Mouse (Mus musculus) limb, embryonic 12.5 days (tissue): ENCODE data around the gene Enox1. TPM values are rescaled to one million over a fixed set of nuclear protein-coding genes. Genes with fewer than 3 reads are reported as not detected.

ENCODE experiments used
- ATAC-seq: fragments of 200-750 bp; cut with Nextera tagmentation; 2 replicates; pipeline ENCODE4 v1.8.0; 2017; ENCODE audit warnings: low read depth, moderate TSS enrichment; ENCODE audit not compliant: insufficient number of reproducible peaks, insufficient read depth, low FRiP score, low TSS enrichment
- H3K27ac ChIP-seq: fragments of 300-500 bp; sonication (generic); 2 replicates; pipeline ENCODE4 v1.5.1; 2016; ENCODE audit warnings: mild to moderate bottlenecking, moderate library complexity
- H3K27me3 ChIP-seq: fragments of 300-500 bp; sonication (generic); 2 replicates; pipeline ENCODE4 v1.6.1; 2016; ENCODE audit warnings: mild to moderate bottlenecking, moderate library complexity
- H3K36me3 ChIP-seq: fragments of 300-500 bp; sonication (generic); 2 replicates; pipeline ENCODE4 v1.6.1; 2016; ENCODE audit warnings: mild to moderate bottlenecking, moderate library complexity
- H3K4me1 ChIP-seq: fragments of 300-500 bp; sonication (generic); replicated peaks from 2 replicates; pipeline ENCODE4 v1.6.1; 2016
- H3K4me2 ChIP-seq: fragments of 300-500 bp; sonication (generic); 2 replicates; pipeline ENCODE4 v1.6.1; 2016; ENCODE audit warnings: mild to moderate bottlenecking, moderate library complexity
- H3K4me3 ChIP-seq: fragments of 300-500 bp; sonication (generic); replicated peaks from 2 replicates; pipeline ENCODE4 v1.5.1; 2016; ENCODE audit warnings: mild to moderate bottlenecking
- H3K9ac ChIP-seq: fragments of 300-500 bp; sonication (generic); replicated peaks from 2 replicates; pipeline ENCODE4 v1.6.1; 2016; ENCODE audit warnings: mild to moderate bottlenecking, moderate library complexity
- H3K9me3 ChIP-seq: fragments of 300-500 bp; sonication (generic); 2 replicates; pipeline ENCODE4 v1.6.1; 2016; ENCODE audit warnings: mild to moderate bottlenecking, moderate library complexity
- WGBS: fragments of 180-500 bp; shearing (Covaris S2); methylation state at CpG from one replicate; pipeline ENCODE4 v1.1.7; 2016; 5-methylcytosine and 5-hydroxymethylcytosine counted together
- polyA plus RNA-seq: library from polyadenylated mRNA; unstranded; fragments of >200 nt; fragmentation: Nextera tagmentation; extraction: Ambion mirVana; gene quantifications from 2 replicates; pipeline ENCODE4 v1.2.1, GENCODE M21; 2016

Enox1 gene
- polyA plus RNA-seq, 1 experiment from 2014 or later = 12.9 TPM

- Histone ChIP-seq H3K36me3 (no peaks in the 10 kb centered on the region), H3K4me3 (no peak overlapping the region), H3K9ac (no peak overlapping the region), H3K4me1 (peaks cover 8% of the 10 kb centered on the region), H3K4me2 (no peak overlapping the region), H3K9me3 (0 out of 2 replicates have a peak, but pooled peaks cover 11% of the 10 kb centered on the region), H3K27me3 (no peaks in the 10 kb centered on the region; the same call in 1 of the 2 replicates), H3K27ac (no peak overlapping the region)
- WGBS = 90% methylated on average over 14 of the region's 14 CpGs
- no peak for ATAC-seq
These were observed 439.9 kb downstream of the Enox1 start for GRCm38 (mm10) chr14:77596216-77597175.

- 54% methylated on average over 14 of the region's 14 CpGs for WGBS
These were observed 442.6 kb downstream of the Enox1 start for GRCm38 (mm10) chr14:77599016-77599704.

GRCm38 (mm10) chr14:77600773-77601172, 444.2 kb downstream of the Enox1 start:
- 0 out of 2 replicates have a peak, but pooled peaks cover 11% of the 10 kb centered on the region for H3K9me3 ChIP-seq
- H3K27ac ChIP-seq = no peak overlapping the region
- H3K9ac ChIP-seq = no peak overlapping the region
- H3K4me2 ChIP-seq = no peak overlapping the region
- H3K27me3 ChIP-seq = no peaks in the 10 kb centered on the region
- peaks cover 8% of the 10 kb centered on the region for H3K4me1 ChIP-seq
- ATAC-seq = no peak
- 84% methylated on average over 1 of the region's 1 CpGs for WGBS
- H3K36me3 ChIP-seq = no peaks in the 10 kb centered on the region
- H3K4me3 ChIP-seq = no peak overlapping the region

More at GRCm38 (mm10) chr14:77599016-77599704, 442.6 kb downstream of the Enox1 start:
- H3K27me3 ChIP-seq = no peaks in the 10 kb centered on the region; the same call in 1 of the 2 replicates
- peaks cover 8% of the 10 kb centered on the region for H3K4me1 ChIP-seq
- no peak overlapping the region for H3K9ac ChIP-seq
- no peak overlapping the region for H3K4me3 ChIP-seq
- no peak overlapping the region for H3K27ac ChIP-seq
- no peaks in the 10 kb centered on the region for H3K36me3 ChIP-seq
- no peak for ATAC-seq
- H3K9me3 ChIP-seq = 0 out of 2 replicates have a peak, but pooled peaks cover 11% of the 10 kb centered on the region
- no peak overlapping the region for H3K4me2 ChIP-seq

DNA sequence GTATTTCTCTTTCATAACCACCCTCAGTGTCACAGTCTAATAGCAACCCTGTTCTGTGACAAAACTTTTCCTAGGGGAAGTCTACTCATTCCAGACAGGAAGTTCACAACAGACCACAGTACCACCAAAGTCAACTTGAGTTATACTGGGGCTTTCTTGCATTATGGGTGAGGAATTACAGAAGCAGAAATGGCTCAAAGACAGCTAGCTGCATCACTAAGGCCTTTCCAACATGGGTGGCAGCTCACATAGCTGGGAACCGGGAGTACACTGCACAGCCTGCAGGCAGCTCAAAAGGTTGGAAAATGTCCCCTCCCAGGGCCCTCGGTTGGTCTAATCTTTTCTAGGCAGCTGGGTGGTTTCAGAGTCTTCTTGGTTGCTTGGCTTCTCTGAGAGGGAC, 444.9 kb downstream of the Enox1 start:
- ATAC-seq = no peak
- 0 out of 2 replicates have a peak, but pooled peaks cover 11% of the 10 kb centered on the region for H3K9me3 ChIP-seq
- no peak overlapping the region for H3K27ac ChIP-seq
- no peaks in the 10 kb centered on the region for H3K27me3 ChIP-seq
- peaks cover 8% of the 10 kb centered on the region for H3K4me1 ChIP-seq
- H3K36me3 ChIP-seq = no peaks in the 10 kb centered on the region
- no peak overlapping the region for H3K4me3 ChIP-seq
- no peak overlapping the region for H3K4me2 ChIP-seq
- WGBS = 85% methylated on average over 2 of the region's 2 CpGs
- H3K9ac ChIP-seq = no peak overlapping the region

DNA sequence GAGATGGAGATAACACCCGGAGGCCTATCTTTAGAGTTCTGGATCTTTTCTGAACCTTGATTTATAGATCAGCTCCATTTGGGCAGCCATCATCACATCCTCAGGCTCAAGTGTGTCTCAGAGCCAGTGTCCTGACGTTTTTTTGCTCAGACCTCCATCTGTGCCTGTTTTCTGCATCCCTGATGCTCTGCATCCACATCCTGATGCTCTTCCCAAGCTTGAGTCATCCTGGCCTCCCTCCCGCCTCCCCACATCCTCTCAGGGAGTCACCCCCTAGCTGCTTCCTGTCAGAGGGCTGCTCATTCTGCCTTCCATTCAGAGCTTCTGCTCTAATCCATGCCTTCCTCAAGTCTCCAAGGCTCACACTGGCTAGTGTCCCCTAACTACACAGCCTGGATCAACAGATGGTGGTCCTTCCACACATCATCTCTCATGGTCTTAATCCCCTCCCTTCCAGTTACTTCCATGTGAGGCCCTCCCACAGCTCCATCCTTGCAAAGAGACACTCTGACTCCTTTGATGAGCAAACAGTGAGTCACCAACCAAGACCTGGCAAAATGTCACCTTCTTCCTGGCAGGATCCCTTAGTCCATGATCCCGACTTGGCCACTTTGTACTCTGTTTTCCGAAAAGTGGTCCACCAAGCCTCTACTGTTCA, 451.7 kb downstream of the Enox1 start:
- Histone ChIP-seq H3K9ac (no peak overlapping the region), H3K9me3 (no peaks in the 10 kb centered on the region), H3K27me3 (no peaks in the 10 kb centered on the region), H3K27ac (no peak overlapping the region), H3K36me3 (no peaks in the 10 kb centered on the region), H3K4me2 (no peak overlapping the region), H3K4me3 (no peak overlapping the region), H3K4me1 (no peaks in the 10 kb centered on the region; the same call in 1 of the 2 replicates)
- 83% methylated on average over 5 of the region's 5 CpGs for WGBS
- no peak for ATAC-seq

GRCm38 (mm10) chr14:77615201-77615600, 458.6 kb downstream of the Enox1 start:
- Histone ChIP-seq H3K9ac (no peak overlapping the region), H3K4me1 (peaks cover 10% of the 10 kb centered on the region), H3K36me3 (no peaks in the 10 kb centered on the region), H3K4me2 (no peak overlapping the region), H3K27ac (no peak overlapping the region), H3K9me3 (no peaks in the 10 kb centered on the region), H3K27me3 (no peaks in the 10 kb centered on the region), H3K4me3 (no peak overlapping the region)
- ATAC-seq = no peak
- 92% methylated on average over 16 of the region's 16 CpGs for WGBS

GRCm38 (mm10) chr14:77617250-77617649, 460.7 kb downstream of the Enox1 start:
- Histone ChIP-seq H3K9ac (no peak overlapping the region), H3K4me1 (peaks cover 10% of the 10 kb centered on the region), H3K36me3 (no peaks in the 10 kb centered on the region), H3K4me2 (no peak overlapping the region), H3K9me3 (no peaks in the 10 kb centered on the region), H3K27ac (no peak overlapping the region), H3K4me3 (no peak overlapping the region), H3K27me3 (no peaks in the 10 kb centered on the region)
- ATAC-seq = no peak
- WGBS = 15% methylated on average over 6 of the region's 6 CpGs

DNA sequence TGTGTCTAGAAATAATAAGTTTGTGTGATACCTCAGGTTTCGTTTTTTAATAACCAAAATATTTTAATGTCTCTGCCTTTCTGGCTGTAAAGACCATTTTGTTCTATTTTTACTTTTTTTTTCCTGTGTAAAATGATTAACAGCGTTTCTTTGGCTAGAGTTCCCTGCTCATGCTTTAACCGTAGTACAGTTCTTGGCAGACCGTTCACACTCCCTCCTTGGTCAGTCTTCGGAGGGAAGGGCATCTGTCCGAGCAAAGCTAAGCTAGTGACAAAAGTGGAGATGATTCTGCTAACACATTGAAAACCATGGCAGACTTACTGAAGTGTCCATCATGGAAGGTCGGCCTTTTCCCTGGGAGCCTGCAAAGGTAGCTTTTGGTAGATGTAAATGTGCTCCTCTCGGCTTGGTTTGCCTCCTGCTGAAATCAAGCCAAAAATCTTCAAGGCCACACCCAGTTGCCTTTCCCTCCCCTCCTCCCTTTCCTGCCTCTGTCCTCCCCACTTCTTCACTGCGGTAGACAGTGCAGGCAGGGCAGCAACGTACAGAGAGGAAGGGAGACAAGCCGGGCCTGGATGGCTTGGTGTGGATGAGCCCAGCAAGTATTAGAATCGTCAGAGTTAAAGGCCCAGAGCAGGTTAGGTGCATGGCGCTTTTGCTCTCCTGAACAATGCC, 461.7 kb downstream of the Enox1 start:
- Histone ChIP-seq H3K27me3 (no peaks in the 10 kb centered on the region), H3K36me3 (no peaks in the 10 kb centered on the region), H3K4me1 (peaks cover 10% of the 10 kb centered on the region), H3K4me2 (no peak overlapping the region), H3K9me3 (no peaks in the 10 kb centered on the region), H3K9ac (no peak overlapping the region), H3K27ac (no peak overlapping the region), H3K4me3 (no peak overlapping the region)
- no peak for ATAC-seq
- WGBS = 72% methylated on average over 13 of the region's 13 CpGs

DNA sequence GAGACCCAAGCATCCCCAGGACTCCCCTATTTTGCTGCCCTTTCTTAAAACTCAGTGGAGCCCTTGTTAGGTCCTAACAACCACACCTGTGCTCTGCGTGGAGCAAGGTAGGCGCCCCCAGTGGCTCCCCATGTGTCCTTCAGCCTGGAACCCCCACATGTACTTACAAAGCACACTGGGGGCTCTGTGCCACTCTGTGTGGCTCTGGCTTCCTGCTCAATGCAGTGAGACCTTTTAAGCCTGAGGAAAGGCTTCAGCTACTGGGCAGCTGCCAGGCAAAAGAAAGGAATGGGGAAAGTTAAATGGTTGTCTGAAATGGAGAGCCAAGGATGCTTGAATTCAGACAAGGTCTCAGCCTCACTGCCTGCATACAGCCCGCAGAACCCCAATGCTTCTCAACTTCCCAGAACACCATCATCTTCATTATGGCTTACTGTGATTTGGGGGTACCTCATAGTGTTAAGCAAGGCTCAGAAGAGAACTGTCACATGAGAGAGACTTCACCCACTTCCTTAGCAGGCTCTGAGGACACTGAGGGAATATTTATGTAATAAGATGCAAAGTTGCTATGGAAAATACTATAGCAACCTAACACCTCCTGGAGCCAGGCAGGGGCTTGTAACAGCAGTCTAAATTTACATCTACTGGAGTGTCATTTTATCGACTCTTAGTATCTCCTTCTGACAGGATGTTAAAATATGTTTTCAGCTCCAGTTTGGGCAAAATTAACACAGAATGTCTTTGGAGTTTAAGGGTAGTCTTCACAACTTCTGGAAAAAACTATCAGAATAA, 465.1 kb downstream of the Enox1 start:
- WGBS = 77% methylated on average over 4 of the region's 4 CpGs

More for the DNA sequence above, 465.1 kb downstream of the Enox1 start:
- no peak overlapping the region for H3K4me3 ChIP-seq
- no peak overlapping the region for H3K27ac ChIP-seq
- H3K9ac ChIP-seq = no peak overlapping the region
- H3K9me3 ChIP-seq = no peaks in the 10 kb centered on the region
- no peak overlapping the region for H3K4me2 ChIP-seq
- ATAC-seq = no peak
- H3K4me1 ChIP-seq = peaks cover 10% of the 10 kb centered on the region
- no peaks in the 10 kb centered on the region for H3K36me3 ChIP-seq
- no peaks in the 10 kb centered on the region for H3K27me3 ChIP-seq
